Mouse (Mus musculus) liver, embryonic 15.5 days (tissue): ENCODE data around the gene Ppp1r3c. TPM values are rescaled to one million over a fixed set of nuclear protein-coding genes. Genes with fewer than 3 reads are reported as not detected.

Source experiments
- polyA plus RNA-seq: library from polyadenylated mRNA; unstranded; fragments of >200 nt; fragmentation: Nextera tagmentation; extraction: Ambion mirVana; gene quantifications from 2 replicates; pipeline ENCODE4 v1.2.1, GENCODE M21; 2015

Ppp1r3c gene
- polyA plus RNA-seq, 1 experiment from 2014 or later, result 4.0 TPM

Other genes starting within 250 kb of the Ppp1r3c start
- gene Hectd2, start 182.0 kb downstream of the Ppp1r3c start, polyA plus RNA-seq, result 0.55 and 0.56 TPM in 2 replicates
- 11.8 and 13.9 TPM in 2 replicates for gene Tnks2, start 97.6 kb upstream of the Ppp1r3c start, polyA plus RNA-seq
- 0.90 and 0.93 TPM in 2 replicates for gene Fgfbp3, start 183.0 kb upstream of the Ppp1r3c start, polyA plus RNA-seq
- gene Btaf1, start 189.4 kb upstream of the Ppp1r3c start, polyA plus RNA-seq, result 8.5 and 9.4 TPM in 2 replicates